Mouse (Mus musculus) megakaryocyte, adult 5-6 weeks (primary cell): Measurements from ENCODE around the gene Fbxl15. TPM values are rescaled to one million over a fixed set of nuclear protein-coding genes. Genes with fewer than 3 reads are reported as not detected.

Source experiments
- ATAC-seq: 2 replicates; pipeline ENCODE4 v1.8.0; 2016; ENCODE audit warnings: mild to moderate bottlenecking, inconsistent platforms; ENCODE audit not compliant: poor library complexity, severe bottlenecking
- total RNA-seq, 2 experiments: library from RNA; stranded (forward) in 1 of 2; stranded (reverse) in 1 of 2; fragments of 153-499, 151-499 nt in 1 of 2; fragments of 221-1000, 200-1000 nt in 1 of 2; gene quantifications; 2 replicates each; pipeline versions ENCODE4 v1.2.3 to v1.2.4; 2015 to 2017

Gene Fbxl15
- total RNA-seq (2015) (1.9 and 2.1 TPM in 2 replicates), total RNA-seq (2017) (1.3 and 1.8 TPM in 2 replicates)

- peak; percentile 75 for ATAC-seq
These were observed at the start of gene Fbxl15 for GRCm38 (mm10) chr19:46328081-46329030. Gene Fbxl15, plus strand, starts transcription at chr19:46328184.

GRCm38 (mm10) chr19:46282081-46282849, 45.7 kb upstream of the Fbxl15 start:
- ATAC-seq, result no peak

- ATAC-seq, result no peak
These were observed 43.3 kb upstream of the Fbxl15 start for GRCm38 (mm10) chr19:46284686-46285085.

GRCm38 (mm10) chr19:46285631-46286030, 42.4 kb upstream of the Fbxl15 start:
- ATAC-seq, result no peak

GRCm38 (mm10) chr19:46286047-46286446, 41.9 kb upstream of the Fbxl15 start:
- ATAC-seq, result no peak

GRCm38 (mm10) chr19:46286926-46287325, 41.1 kb upstream of the Fbxl15 start:
- no peak for ATAC-seq

- no peak for ATAC-seq
These were observed 40.4 kb upstream of the Fbxl15 start for GRCm38 (mm10) chr19:46287566-46287965.

- no peak for ATAC-seq
These were observed 37.4 kb upstream of the Fbxl15 start for GRCm38 (mm10) chr19:46290535-46291105.

- ATAC-seq, result no peak
These were observed 31.0 kb upstream of the Fbxl15 start for GRCm38 (mm10) chr19:46296938-46297337.

- no peak for ATAC-seq
These were observed 27.5 kb upstream of the Fbxl15 start for GRCm38 (mm10) chr19:46300294-46301045.

GRCm38 (mm10) chr19:46302551-46302950, 25.4 kb upstream of the Fbxl15 start:
- no peak for ATAC-seq

GRCm38 (mm10) chr19:46303251-46304215, 24.5 kb upstream of the Fbxl15 start:
- ATAC-seq, result no peak

- ATAC-seq, result peak; percentile 73
These were observed 23.7 kb upstream of the Fbxl15 start, which contains the start of gene Nfkb2 for GRCm38 (mm10) chr19:46304216-46304841. Gene Nfkb2, plus strand, starts transcription at chr19:46304320.

GRCm38 (mm10) chr19:46304908-46305333, 23.1 kb upstream of the Fbxl15 start:
- peak; percentile 30 for ATAC-seq

GRCm38 (mm10) chr19:46305432-46306267, 22.3 kb upstream of the Fbxl15 start:
- ATAC-seq, result peak; percentile 67

GRCm38 (mm10) chr19:46306268-46306610, 21.7 kb upstream of the Fbxl15 start:
- ATAC-seq, result no peak

GRCm38 (mm10) chr19:46306751-46307289, 21.2 kb upstream of the Fbxl15 start:
- no peak for ATAC-seq

- no peak for ATAC-seq
These were observed 20.2 kb upstream of the Fbxl15 start for GRCm38 (mm10) chr19:46307781-46308180.
